Mouse (Mus musculus) midbrain, embryonic 10.5 days (tissue): ENCODE results near the gene 4930502E18Rik. TPM values are rescaled to one million over a fixed set of nuclear protein-coding genes. Genes with fewer than 3 reads are reported as not detected.

Source experiments
- DNase-seq: peaks from one replicate; pipeline ENCODE4 v3.0.0-alpha.2; 2017; ENCODE audit warnings: low spot score
- H3K27ac ChIP-seq: fragments of 300-500 bp; sonication (generic); replicated peaks from 2 replicates; pipeline ENCODE4 v1.5.1; 2016; ENCODE audit warnings: mild to moderate bottlenecking
- H3K27me3 ChIP-seq: fragments of 300-500 bp; sonication (generic); 2 replicates; pipeline ENCODE4 v1.6.1; 2016; ENCODE audit warnings: low read depth, mild to moderate bottlenecking; ENCODE audit not compliant: poor library complexity, severe bottlenecking
- H3K36me3 ChIP-seq: fragments of 300-500 bp; sonication (generic); 2 replicates; pipeline ENCODE4 v1.6.1; 2016; ENCODE audit warnings: mild to moderate bottlenecking, moderate library complexity
- H3K4me1 ChIP-seq: fragments of 300-500 bp; sonication (generic); 2 replicates; pipeline ENCODE4 v1.6.1; 2016
- H3K4me3 ChIP-seq: fragments of 300-500 bp; sonication (generic); 2 replicates; pipeline ENCODE4 v1.5.1; 2016; ENCODE audit warnings: mild to moderate bottlenecking, moderate library complexity
- H3K9me3 ChIP-seq: fragments of 300-500 bp; sonication (generic); replicated peaks from 2 replicates; pipeline ENCODE4 v1.6.1; 2016; ENCODE audit warnings: mild to moderate bottlenecking
- WGBS: fragments of 180-500 bp; shearing (Covaris S2); methylation state at CpG from one replicate; pipeline ENCODE4 v1.1.7; 2016; 5-methylcytosine and 5-hydroxymethylcytosine counted together
- polyA plus RNA-seq: library from polyadenylated mRNA; unstranded; fragments of >200 nt; fragmentation: Nextera tagmentation; extraction: Ambion mirVana; gene quantifications from 2 replicates; pipeline ENCODE4 v1.2.1, GENCODE M21; 2016

The 4930502E18Rik gene
- polyA plus RNA-seq, 1 experiment from 2014 or later, result 0.16 TPM

DNA sequence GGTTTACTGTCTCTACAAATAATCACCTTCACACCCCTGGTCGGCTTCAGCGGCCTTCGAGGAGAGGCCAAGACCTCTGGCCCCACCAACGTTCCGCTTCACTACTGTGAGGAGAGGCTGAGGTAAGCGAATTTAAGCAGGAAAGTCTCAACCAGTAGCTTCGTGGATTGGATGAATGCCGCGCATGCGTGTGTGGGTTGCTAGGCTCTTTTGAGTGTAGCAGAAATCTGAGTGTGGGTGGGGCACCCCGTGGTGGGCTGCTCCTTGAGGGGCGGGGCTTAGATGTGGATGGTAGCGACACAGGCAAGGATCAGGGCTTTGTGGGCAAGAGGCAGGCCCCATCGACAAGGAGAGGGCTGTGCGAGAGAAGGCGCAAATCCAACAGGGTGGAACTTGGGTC lies 33.1 kb downstream of the 4930502E18Rik start, which contains the start of gene 1700013H16Rik:
TSS of gene 1700013H16Rik (minus strand) at position 96 of the 400 bp plus-strand sequence.
- WGBS, result 90% methylated on average over 16 of the region's 16 CpGs

DNA sequence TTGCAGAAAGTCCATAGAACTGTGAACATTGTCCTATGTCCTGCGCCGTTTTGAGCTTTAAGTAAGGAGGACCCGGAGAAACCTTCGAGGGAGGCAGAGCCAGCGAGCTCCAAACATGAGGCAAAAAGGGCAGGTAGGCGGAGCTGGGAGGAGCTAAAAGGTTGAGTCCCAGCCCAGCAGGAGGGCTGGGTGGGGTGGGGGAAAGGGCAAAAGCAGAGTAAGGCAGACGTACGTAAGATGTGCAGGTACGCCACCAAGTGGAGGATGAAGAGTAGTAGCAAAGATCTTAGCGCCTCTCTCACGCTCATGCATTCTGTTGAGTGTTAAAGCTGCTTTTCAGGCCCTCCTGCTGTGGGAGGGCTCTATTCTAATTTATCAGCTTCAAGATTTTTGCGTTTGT lies 51.6 kb downstream of the 4930502E18Rik start, which contains the start of gene Zfp36l3:
TSS of gene Zfp36l3 (minus strand) at position 119 of the 400 bp plus-strand sequence.
- peaks cover 25% of the 10 kb centered on the region for H3K9me3 ChIP-seq
- H3K27ac ChIP-seq, result no peak within 1 kb of the TSS
- DNase-seq, result no peak
- H3K4me3 ChIP-seq, result no peak within 1 kb of the TSS
- no peaks in the 10 kb centered on the region for H3K36me3 ChIP-seq
- H3K27me3 ChIP-seq, result no peaks in the 10 kb centered on the region
- no peaks in the 10 kb centered on the region for H3K4me1 ChIP-seq
- WGBS, result 89% methylated on average over 12 of the region's 12 CpGs

More for the DNA sequence above, 33.1 kb downstream of the 4930502E18Rik start, which contains the start of gene 1700013H16Rik:
- DNase-seq, result no peak
- Histone ChIP-seq H3K4me3 (no peak within 1 kb of the TSS), H3K4me1 (no peaks in the 10 kb centered on the region), H3K9me3 (peaks cover 26% of the 10 kb centered on the region), H3K27ac (no peak within 1 kb of the TSS), H3K36me3 (no peaks in the 10 kb centered on the region), H3K27me3 (no peaks in the 10 kb centered on the region)

Other genes with a start within 250 kb of the 4930502E18Rik start
- 30.3 and 45.8 TPM in 2 replicates for gene Rtl8c, start 116.8 kb upstream of the 4930502E18Rik start, polyA plus RNA-seq
- not detected in 2 replicates for gene Gm14597, start 115.8 kb upstream of the 4930502E18Rik start, polyA plus RNA-seq
- 55.9 and 75.2 TPM in 2 replicates for gene Rtl8a, start 81.1 kb upstream of the 4930502E18Rik start, polyA plus RNA-seq
- 55.9 and 62.4 TPM in 2 replicates for gene Rtl8b, start 54.4 kb upstream of the 4930502E18Rik start, polyA plus RNA-seq
- 0.15 and 0.22 TPM in 2 replicates for gene 1700013H16Rik, start 33.0 kb downstream of the 4930502E18Rik start, polyA plus RNA-seq
- 0.07 TPM in 1 of 2 replicates, not detected in the other for gene Zfp36l3, start 51.6 kb downstream of the 4930502E18Rik start, polyA plus RNA-seq
- 1.4 and 2.0 TPM in 2 replicates for gene Xlr, start 72.9 kb downstream of the 4930502E18Rik start, polyA plus RNA-seq